Mouse (Mus musculus): ENCODE measurements around the gene Mtss1l. TPM values are rescaled to one million over a fixed set of nuclear protein-coding genes. Genes with fewer than 3 reads are reported as not detected.

Gene Mtss1l
- polyA plus RNA-seq, 1 experiment: 7.1 TPM

GRCm38 (mm10) chr8:110761185-110761584 lies 39.9 kb downstream of the Mtss1l start:
- no peak overlapping the region for H3K9ac ChIP-seq (ENCODE audit: low read depth, poor library complexity, severe bottlenecking)
- no peaks in the 10 kb centered on the region for H3K27me3 ChIP-seq (ENCODE audit: control insufficient read depth, insufficient read depth, low read length, poor library complexity, severe bottlenecking)
- no peak overlapping the region for H3K4me3 ChIP-seq (ENCODE audit: low read depth, low read length)
- H3K27ac ChIP-seq (ENCODE audit: insufficient read depth, low read length): peak overlapping the region; percentile 28; the same call in 1 of the 2 replicates
- H3K36me3 ChIP-seq (ENCODE audit: control insufficient read depth, insufficient read depth, low read length, poor library complexity, severe bottlenecking): no peaks in the 10 kb centered on the region
- peaks cover 4% of the 10 kb centered on the region for H3K4me1 ChIP-seq (ENCODE audit: control insufficient read depth, insufficient read depth, low read length)
- TF ChIP-seq CTCF (IDR thresholded peaks at IDR 0.05; ENCODE audit: low read depth, low read length): no peak
- no peak for TF ChIP-seq EP300 (IDR thresholded peaks at IDR 0.05; ENCODE audit: insufficient read depth, low read depth, low read length)
- no peak for TF ChIP-seq POLR2A (IDR thresholded peaks at IDR 0.05; ENCODE audit: insufficient read depth, low read length)
- no peaks in the 10 kb centered on the region for H3K9me3 ChIP-seq (replicated peaks; ENCODE audit: control insufficient read depth, insufficient read depth, low read length, poor library complexity, severe bottlenecking)

- no peak overlapping the region for H3K9ac ChIP-seq (ENCODE audit: low read depth, poor library complexity, severe bottlenecking)
- no peak overlapping the region for H3K4me3 ChIP-seq (ENCODE audit: low read depth, low read length)
- H3K27ac ChIP-seq (ENCODE audit: insufficient read depth, low read length): no peak overlapping the region
- no peaks in the 10 kb centered on the region for H3K27me3 ChIP-seq (ENCODE audit: control insufficient read depth, insufficient read depth, low read length, poor library complexity, severe bottlenecking)
- no peaks in the 10 kb centered on the region for H3K4me1 ChIP-seq (ENCODE audit: control insufficient read depth, insufficient read depth, low read length)
- no peaks in the 10 kb centered on the region for H3K36me3 ChIP-seq (ENCODE audit: control insufficient read depth, insufficient read depth, low read length, poor library complexity, severe bottlenecking)
- TF ChIP-seq CTCF (IDR thresholded peaks at IDR 0.05; ENCODE audit: low read depth, low read length): no peak
- no peak for TF ChIP-seq EP300 (IDR thresholded peaks at IDR 0.05; ENCODE audit: insufficient read depth, low read depth, low read length)
- TF ChIP-seq POLR2A (IDR thresholded peaks at IDR 0.05; ENCODE audit: insufficient read depth, low read length): no peak
- H3K9me3 ChIP-seq (replicated peaks; ENCODE audit: control insufficient read depth, insufficient read depth, low read length, poor library complexity, severe bottlenecking): no peaks in the 10 kb centered on the region
Observed at GRCm38 (mm10) chr8:110761988-110762387, 40.7 kb downstream of the Mtss1l start.

DNA sequence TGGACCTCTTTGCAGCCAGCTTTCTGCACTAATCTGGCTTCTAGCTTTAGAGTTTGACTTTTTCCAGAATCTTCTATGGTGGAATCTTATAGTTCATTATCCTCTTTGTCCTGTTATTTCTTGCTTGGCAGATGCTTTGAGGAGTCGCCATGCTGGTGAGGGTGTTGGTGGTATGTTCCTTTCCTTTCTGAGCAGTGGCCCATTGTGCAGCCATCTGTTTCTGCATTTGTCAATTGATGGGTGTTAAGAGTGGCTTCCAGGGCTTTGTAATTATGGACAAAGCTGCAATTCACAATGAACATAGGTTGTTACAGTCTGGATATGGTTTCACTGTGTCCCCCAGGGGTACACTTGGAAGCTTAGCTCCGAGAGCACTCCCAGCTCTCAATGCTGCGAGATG lies 43.4 kb downstream of the Mtss1l start:
- H3K4me1 ChIP-seq (ENCODE audit: control insufficient read depth, insufficient read depth, low read length): no peaks in the 10 kb centered on the region
- no peak overlapping the region for H3K4me3 ChIP-seq (ENCODE audit: low read depth, low read length)
- H3K27me3 ChIP-seq (ENCODE audit: control insufficient read depth, insufficient read depth, low read length, poor library complexity, severe bottlenecking): no peaks in the 10 kb centered on the region
- H3K27ac ChIP-seq (ENCODE audit: insufficient read depth, low read length): no peak overlapping the region
- TF ChIP-seq EP300 (IDR thresholded peaks at IDR 0.05; ENCODE audit: insufficient read depth, low read depth, low read length) (no peak), POLR2A (IDR thresholded peaks at IDR 0.05; ENCODE audit: insufficient read depth, low read length) (no peak), CTCF (IDR thresholded peaks at IDR 0.05; ENCODE audit: low read depth, low read length) (no peak)
- H3K9me3 ChIP-seq (replicated peaks; ENCODE audit: control insufficient read depth, insufficient read depth, low read length, poor library complexity, severe bottlenecking): no peaks in the 10 kb centered on the region
- no peak overlapping the region for H3K9ac ChIP-seq (ENCODE audit: low read depth, poor library complexity, severe bottlenecking)
- H3K36me3 ChIP-seq (ENCODE audit: control insufficient read depth, insufficient read depth, low read length, poor library complexity, severe bottlenecking): no peaks in the 10 kb centered on the region

DNA sequence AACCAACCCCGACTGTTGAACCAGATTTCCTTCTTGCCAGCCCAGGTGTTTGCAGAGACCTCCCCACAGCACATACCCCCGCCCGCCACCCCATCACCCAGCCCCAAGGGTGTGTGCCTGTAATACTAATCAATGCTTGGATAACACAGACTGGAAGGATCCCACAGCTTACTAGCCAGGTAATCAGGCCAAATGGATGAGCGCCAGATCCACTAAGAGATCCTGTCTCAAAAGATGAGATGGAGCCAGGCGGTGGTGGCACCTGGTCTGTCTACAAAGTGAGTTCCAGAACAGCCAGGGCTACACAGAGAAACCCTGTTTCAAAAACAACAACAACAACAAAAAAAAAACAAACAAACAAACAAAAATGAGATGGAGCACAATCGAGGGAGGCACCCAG lies 46.0 kb downstream of the Mtss1l start:
- peak overlapping the region; percentile 47 for H3K9ac ChIP-seq (ENCODE audit: low read depth, poor library complexity, severe bottlenecking)
- no peaks in the 10 kb centered on the region for H3K27me3 ChIP-seq (ENCODE audit: control insufficient read depth, insufficient read depth, low read length, poor library complexity, severe bottlenecking)
- no peak overlapping the region for H3K27ac ChIP-seq (ENCODE audit: insufficient read depth, low read length)
- no peaks in the 10 kb centered on the region for H3K9me3 ChIP-seq (replicated peaks; ENCODE audit: control insufficient read depth, insufficient read depth, low read length, poor library complexity, severe bottlenecking)
- H3K36me3 ChIP-seq (ENCODE audit: control insufficient read depth, insufficient read depth, low read length, poor library complexity, severe bottlenecking): no peaks in the 10 kb centered on the region
- TF ChIP-seq EP300 (IDR thresholded peaks at IDR 0.05; ENCODE audit: insufficient read depth, low read depth, low read length) (no peak), POLR2A (IDR thresholded peaks at IDR 0.05; ENCODE audit: insufficient read depth, low read length) (no peak), CTCF (IDR thresholded peaks at IDR 0.05; ENCODE audit: low read depth, low read length) (no peak)
- H3K4me1 ChIP-seq (ENCODE audit: control insufficient read depth, insufficient read depth, low read length): no peaks in the 10 kb centered on the region
- no peak overlapping the region for H3K4me3 ChIP-seq (ENCODE audit: low read depth, low read length)

DNA sequence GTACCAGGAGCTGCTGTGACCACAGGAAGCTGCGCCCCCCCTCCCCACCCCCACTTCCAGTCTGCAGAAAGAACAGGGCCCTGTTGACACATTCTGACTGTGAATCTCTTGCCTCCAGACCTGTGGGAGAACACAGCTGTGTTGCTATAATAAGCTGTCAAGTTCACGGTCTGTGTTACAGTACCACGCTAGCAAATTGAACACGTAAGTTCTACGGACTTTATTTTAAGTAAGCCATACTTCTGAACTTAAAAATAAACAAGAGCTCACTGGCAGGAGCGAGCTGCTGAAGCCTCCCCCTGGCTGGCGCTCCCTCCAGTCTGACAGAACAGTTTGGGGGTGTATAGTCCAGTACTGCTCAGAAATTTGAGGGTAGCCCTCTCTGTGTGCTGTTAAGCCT lies 51.2 kb downstream of the Mtss1l start:
- no peak for TF ChIP-seq CTCF (IDR thresholded peaks at IDR 0.05; ENCODE audit: low read depth, low read length)
- no peak for TF ChIP-seq EP300 (IDR thresholded peaks at IDR 0.05; ENCODE audit: insufficient read depth, low read depth, low read length)
- no peak for TF ChIP-seq POLR2A (IDR thresholded peaks at IDR 0.05; ENCODE audit: insufficient read depth, low read length)
- H3K36me3 ChIP-seq (ENCODE audit: control insufficient read depth, insufficient read depth, low read length, poor library complexity, severe bottlenecking): no peaks in the 10 kb centered on the region
- H3K27me3 ChIP-seq (ENCODE audit: control insufficient read depth, insufficient read depth, low read length, poor library complexity, severe bottlenecking): no peaks in the 10 kb centered on the region
- H3K4me3 ChIP-seq (ENCODE audit: low read depth, low read length): no peak overlapping the region
- no peak overlapping the region for H3K9ac ChIP-seq (ENCODE audit: low read depth, poor library complexity, severe bottlenecking)
- H3K27ac ChIP-seq (ENCODE audit: insufficient read depth, low read length): no peak overlapping the region
- H3K9me3 ChIP-seq (replicated peaks; ENCODE audit: control insufficient read depth, insufficient read depth, low read length, poor library complexity, severe bottlenecking): peaks cover 6% of the 10 kb centered on the region
- no peaks in the 10 kb centered on the region for H3K4me1 ChIP-seq (ENCODE audit: control insufficient read depth, insufficient read depth, low read length)

GRCm38 (mm10) chr8:110774047-110774446 lies 52.8 kb downstream of the Mtss1l start:
- no peak overlapping the region for H3K4me3 ChIP-seq (ENCODE audit: low read depth, low read length)
- H3K27ac ChIP-seq (ENCODE audit: insufficient read depth, low read length): no peak overlapping the region
- no peak for TF ChIP-seq CTCF (IDR thresholded peaks at IDR 0.05; ENCODE audit: low read depth, low read length)
- TF ChIP-seq EP300 (IDR thresholded peaks at IDR 0.05; ENCODE audit: insufficient read depth, low read depth, low read length): no peak
- TF ChIP-seq POLR2A (IDR thresholded peaks at IDR 0.05; ENCODE audit: insufficient read depth, low read length): no peak
- H3K27me3 ChIP-seq (ENCODE audit: control insufficient read depth, insufficient read depth, low read length, poor library complexity, severe bottlenecking): no peaks in the 10 kb centered on the region
- H3K9ac ChIP-seq (ENCODE audit: low read depth, poor library complexity, severe bottlenecking): no peak overlapping the region
- no peaks in the 10 kb centered on the region for H3K4me1 ChIP-seq (ENCODE audit: control insufficient read depth, insufficient read depth, low read length)
- peaks cover 6% of the 10 kb centered on the region for H3K9me3 ChIP-seq (replicated peaks; ENCODE audit: control insufficient read depth, insufficient read depth, low read length, poor library complexity, severe bottlenecking)
- no peaks in the 10 kb centered on the region for H3K36me3 ChIP-seq (ENCODE audit: control insufficient read depth, insufficient read depth, low read length, poor library complexity, severe bottlenecking)
